Mouse (Mus musculus) limb, embryonic 10.5 days (tissue): ENCODE data around the gene Gpr61. TPM values are rescaled to one million over a fixed set of nuclear protein-coding genes. Genes with fewer than 3 reads are reported as not detected.

Experiments
- DNase-seq: peaks from one replicate; pipeline ENCODE4 v3.0.0-alpha.2; 2017; ENCODE audit warnings: low spot score
- H3K27ac ChIP-seq: fragments of 300-500 bp; sonication (generic); 2 replicates; pipeline ENCODE4 v1.5.1; 2016; ENCODE audit warnings: mild to moderate bottlenecking
- H3K27me3 ChIP-seq: fragments of 300-500 bp; sonication (generic); 2 replicates; pipeline ENCODE4 v1.6.1; 2016; ENCODE audit warnings: low read depth, mild to moderate bottlenecking; ENCODE audit not compliant: poor library complexity, severe bottlenecking
- H3K36me3 ChIP-seq: fragments of 300-500 bp; sonication (generic); 2 replicates; pipeline ENCODE4 v1.6.1; 2016; ENCODE audit warnings: mild to moderate bottlenecking, moderate library complexity
- H3K4me1 ChIP-seq: fragments of 300-500 bp; sonication (generic); 2 replicates; pipeline ENCODE4 v1.6.1; 2016
- H3K4me3 ChIP-seq: fragments of 300-500 bp; sonication (generic); 2 replicates; pipeline ENCODE4 v1.5.1; 2016; ENCODE audit warnings: mild to moderate bottlenecking, moderate library complexity
- H3K9me3 ChIP-seq: fragments of 300-500 bp; sonication (generic); replicated peaks from 2 replicates; pipeline ENCODE4 v1.6.1; 2016; ENCODE audit warnings: mild to moderate bottlenecking
- WGBS: fragments of 180-500 bp; shearing (Covaris S2); methylation state at CpG from one replicate; pipeline ENCODE4 v1.1.7; 2016; 5-methylcytosine and 5-hydroxymethylcytosine counted together
- polyA plus RNA-seq: library from polyadenylated mRNA; unstranded; fragments of >200 nt; fragmentation: Nextera tagmentation; extraction: Ambion mirVana; gene quantifications from 2 replicates; pipeline ENCODE4 v1.2.1, GENCODE M21; 2016

Gene Gpr61
- polyA plus RNA-seq, 1 experiment from 2014 or later = 0.08 TPM

DNA sequence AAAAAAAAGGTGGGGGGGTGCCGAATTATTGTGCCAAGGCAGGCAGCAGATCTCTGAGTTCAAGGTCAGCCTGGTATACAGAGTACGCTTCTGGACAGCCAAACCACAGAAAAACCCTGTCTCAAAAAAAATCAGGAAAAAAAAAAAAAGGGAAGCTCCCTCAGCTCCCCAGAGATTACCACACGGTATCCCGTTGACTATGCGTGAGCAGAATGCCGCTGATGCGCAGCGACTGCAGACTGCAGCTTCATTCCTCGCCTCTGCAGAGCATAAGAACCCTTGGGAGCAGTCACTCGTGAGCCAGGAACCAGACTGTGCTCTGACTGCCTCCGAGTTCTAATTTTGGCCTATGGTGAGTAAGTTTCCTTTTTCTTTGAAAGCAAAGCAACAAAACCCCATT is 20.0 kb downstream of the Gpr61 start:
- Histone ChIP-seq H3K27me3 (no peaks in the 10 kb centered on the region), H3K36me3 (peaks cover 22% of the 10 kb centered on the region), H3K4me3 (no peak overlapping the region), H3K9me3 (no peaks in the 10 kb centered on the region), H3K4me1 (peaks cover 4% of the 10 kb centered on the region; the same call in 1 of the 2 replicates), H3K27ac (no peak overlapping the region)
- DNase-seq = no peak
- WGBS = 91% methylated on average over 11 of the region's 11 CpGs

DNA sequence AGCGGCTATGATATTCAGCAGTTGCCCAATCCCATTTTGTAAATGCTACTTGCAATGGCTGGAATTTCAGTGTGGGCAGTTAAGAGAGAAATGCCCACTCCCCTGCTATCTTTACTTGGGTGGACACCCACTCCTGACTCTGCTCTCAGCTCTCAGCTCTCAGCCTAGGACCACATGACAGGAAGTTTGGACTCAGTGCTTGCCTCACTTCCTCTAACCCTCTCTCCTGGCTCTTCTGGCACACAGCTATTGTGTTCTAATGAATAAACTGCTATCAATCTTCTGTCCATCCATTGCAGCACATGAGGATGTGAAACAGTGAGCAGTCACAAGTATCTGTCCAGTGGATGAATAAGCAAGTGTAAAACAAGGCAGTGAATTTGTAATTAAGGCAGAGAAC is 22.2 kb downstream of the Gpr61 start:
- Histone ChIP-seq H3K4me1 (peaks cover 23% of the 10 kb centered on the region), H3K9me3 (no peaks in the 10 kb centered on the region), H3K4me3 (no peak overlapping the region), H3K36me3 (peaks cover 14% of the 10 kb centered on the region), H3K27me3 (no peaks in the 10 kb centered on the region), H3K27ac (no peak overlapping the region)
- DNase-seq = no peak
- WGBS = 91% methylated on average over 1 of the region's 1 CpGs

DNA sequence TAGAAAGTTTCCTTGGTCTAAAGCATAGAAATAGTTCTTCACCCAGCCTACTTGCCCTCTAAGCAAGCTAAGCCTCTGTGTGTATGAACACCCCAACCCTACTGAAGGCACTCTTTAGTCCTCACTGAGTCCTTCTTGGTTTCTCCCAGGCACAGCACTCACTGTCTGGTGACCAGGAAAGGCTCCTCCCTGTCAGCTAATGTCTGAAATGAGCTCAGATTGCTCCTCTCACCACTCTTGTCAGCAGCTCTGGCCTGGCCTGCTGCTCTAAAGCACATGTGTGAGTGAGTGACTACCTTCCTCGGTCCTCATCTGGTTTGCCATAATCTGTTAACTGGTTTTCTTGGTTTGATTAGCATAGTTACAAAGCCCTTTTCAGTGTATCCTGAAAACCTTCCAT is 22.9 kb downstream of the Gpr61 start:
- Histone ChIP-seq H3K27ac (no peak overlapping the region), H3K4me3 (no peak overlapping the region), H3K36me3 (peaks cover 7% of the 10 kb centered on the region), H3K9me3 (no peaks in the 10 kb centered on the region), H3K4me1 (peaks cover 23% of the 10 kb centered on the region), H3K27me3 (no peaks in the 10 kb centered on the region)
- 79% methylated on average over 1 of the region's 1 CpGs for WGBS
- DNase-seq = no peak

DNA sequence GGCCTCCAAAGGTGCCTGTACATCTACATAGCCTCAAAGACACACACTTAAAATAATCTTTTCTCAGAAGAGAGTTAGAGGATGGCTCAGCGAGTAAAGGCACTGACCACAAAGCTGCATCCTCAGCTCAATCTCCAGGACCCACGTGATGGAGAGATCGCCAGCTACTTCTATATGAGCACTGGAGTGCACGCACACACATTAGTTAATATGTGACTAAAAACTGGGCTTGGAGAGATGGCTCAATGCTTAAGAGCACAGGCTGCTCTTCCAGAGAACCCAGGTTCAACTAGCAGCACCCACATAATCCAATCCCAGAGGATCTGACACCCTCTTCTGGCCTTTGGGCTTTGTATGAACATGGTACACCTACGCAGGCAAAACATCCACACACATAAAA is 23.5 kb downstream of the Gpr61 start:
- Histone ChIP-seq H3K27ac (no peak overlapping the region), H3K4me3 (no peak overlapping the region), H3K9me3 (no peaks in the 10 kb centered on the region), H3K27me3 (no peaks in the 10 kb centered on the region), H3K36me3 (peaks cover 7% of the 10 kb centered on the region; the same call in 1 of the 2 replicates), H3K4me1 (peaks cover 23% of the 10 kb centered on the region)
- WGBS = 92% methylated on average over 5 of the region's 5 CpGs
- DNase-seq = no peak

DNA sequence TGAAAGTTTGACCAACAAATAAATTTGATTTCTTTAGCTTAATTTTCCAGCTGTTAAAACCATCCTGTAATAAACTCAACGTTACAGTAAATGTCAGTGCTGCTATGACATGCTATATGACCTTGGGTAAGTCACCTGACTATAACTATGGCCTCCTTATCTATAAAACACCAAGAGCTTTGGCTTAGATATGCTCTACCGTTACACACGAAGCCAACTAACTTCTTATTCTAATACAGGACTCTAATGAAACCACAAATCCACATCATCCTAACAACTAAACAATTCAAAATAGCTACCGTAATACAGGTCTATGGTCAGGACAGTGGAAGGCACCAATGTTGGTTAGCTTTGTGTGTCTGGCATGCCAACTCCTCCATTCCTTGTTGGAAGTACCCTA is 24.9 kb downstream of the Gpr61 start:
- H3K4me3 ChIP-seq = no peak overlapping the region
- H3K4me1 ChIP-seq = peaks cover 23% of the 10 kb centered on the region
- H3K27ac ChIP-seq = no peak overlapping the region
- 92% methylated on average over 4 of the region's 4 CpGs for WGBS
- DNase-seq = no peak
- no peaks in the 10 kb centered on the region for H3K27me3 ChIP-seq
- no peaks in the 10 kb centered on the region for H3K9me3 ChIP-seq
- 0 out of 2 replicates have a peak, but pooled peaks cover 2% of the 10 kb centered on the region for H3K36me3 ChIP-seq

DNA sequence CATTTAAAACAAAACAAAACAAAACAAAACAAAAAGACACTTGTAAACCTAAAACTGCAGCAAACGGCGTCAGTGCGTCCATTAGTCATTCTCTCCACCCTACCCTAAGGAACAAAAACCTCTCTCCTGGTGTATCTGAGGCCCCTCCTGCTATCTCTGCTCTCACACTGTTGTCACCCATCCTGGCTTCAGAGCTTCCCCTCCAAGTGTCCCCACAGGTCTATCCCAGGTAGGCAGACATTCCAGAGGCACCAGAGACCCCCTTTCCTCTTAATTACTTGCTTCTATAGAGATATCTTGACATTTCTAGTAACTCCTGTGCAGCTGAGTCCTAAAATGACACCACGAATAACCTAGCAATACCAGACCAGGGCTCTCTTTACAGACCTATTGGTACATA is 25.3 kb downstream of the Gpr61 start:
- Histone ChIP-seq H3K9me3 (no peaks in the 10 kb centered on the region), H3K27ac (no peak overlapping the region), H3K4me3 (no peak overlapping the region), H3K27me3 (no peaks in the 10 kb centered on the region), H3K4me1 (peaks cover 23% of the 10 kb centered on the region), H3K36me3 (0 out of 2 replicates have a peak, but pooled peaks cover 2% of the 10 kb centered on the region)
- WGBS = 86% methylated on average over 4 of the region's 4 CpGs
- no peak for DNase-seq

GRCm38 (mm10) chr3:108128520-108128919 is 26.2 kb downstream of the Gpr61 start:
- Histone ChIP-seq H3K4me1 (peaks cover 23% of the 10 kb centered on the region), H3K27me3 (no peaks in the 10 kb centered on the region), H3K36me3 (peaks cover 3% of the 10 kb centered on the region), H3K9me3 (no peaks in the 10 kb centered on the region), H3K27ac (no peak overlapping the region), H3K4me3 (no peak overlapping the region)
- WGBS = 74% methylated on average over 5 of the region's 5 CpGs
- no peak for DNase-seq

DNA sequence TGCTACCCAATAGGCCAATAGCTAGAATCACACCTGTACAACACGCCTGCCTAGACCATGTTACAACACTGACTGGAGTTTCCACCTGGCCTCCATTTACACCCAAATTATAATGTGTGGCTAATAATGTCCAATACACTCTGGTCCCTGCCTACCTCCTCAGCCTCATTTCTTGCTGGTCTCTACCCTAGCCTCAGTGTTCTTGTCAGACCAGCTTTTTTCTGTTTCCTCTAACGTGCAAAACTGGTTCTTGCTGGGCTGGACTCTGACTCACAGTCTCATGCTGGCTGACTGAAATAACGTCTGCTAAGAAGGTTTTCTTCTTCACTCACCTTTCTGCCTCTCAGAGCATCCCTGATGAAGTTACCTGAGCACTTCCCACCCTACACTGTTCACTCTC is 28.4 kb downstream of the Gpr61 start:
- Histone ChIP-seq H3K27me3 (no peaks in the 10 kb centered on the region), H3K27ac (no peak overlapping the region), H3K9me3 (no peaks in the 10 kb centered on the region), H3K36me3 (peaks cover 24% of the 10 kb centered on the region), H3K4me1 (peaks cover 19% of the 10 kb centered on the region), H3K4me3 (no peak overlapping the region)
- 89% methylated on average over 3 of the region's 3 CpGs for WGBS
- no peak for DNase-seq

- Histone ChIP-seq H3K4me3 (no peak overlapping the region), H3K4me1 (peaks cover 13% of the 10 kb centered on the region), H3K27ac (no peak overlapping the region), H3K9me3 (no peaks in the 10 kb centered on the region), H3K36me3 (peaks cover 44% of the 10 kb centered on the region), H3K27me3 (no peaks in the 10 kb centered on the region)
- 65% methylated on average over 1 of the region's 1 CpGs for WGBS
- DNase-seq = no peak
Observed at GRCm38 (mm10) chr3:108124131-108124530, 30.6 kb downstream of the Gpr61 start.

DNA sequence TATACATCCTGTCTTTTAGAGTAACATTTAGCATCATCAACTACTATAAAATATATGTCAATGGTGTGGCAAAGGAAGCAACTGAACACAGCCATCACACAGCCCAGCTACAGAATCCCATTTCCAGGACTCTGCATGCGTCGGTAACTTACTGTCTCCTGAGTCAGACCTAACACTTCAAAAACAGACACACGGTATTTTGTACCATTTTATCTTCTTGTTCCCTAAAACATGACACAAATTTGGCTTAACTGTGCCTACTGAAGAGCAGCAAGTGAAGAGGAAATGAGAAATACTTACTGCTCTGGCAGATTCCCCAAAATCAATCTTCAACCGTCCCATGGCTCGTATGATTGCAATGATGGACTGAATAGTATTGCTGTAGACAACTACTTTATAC is 31.4 kb downstream of the Gpr61 start:
- 97% methylated on average over 5 of the region's 5 CpGs for WGBS
- Histone ChIP-seq H3K36me3 (peaks cover 53% of the 10 kb centered on the region), H3K9me3 (no peaks in the 10 kb centered on the region), H3K4me3 (no peak overlapping the region), H3K27me3 (no peaks in the 10 kb centered on the region), H3K27ac (no peak overlapping the region), H3K4me1 (peaks cover 4% of the 10 kb centered on the region)
- DNase-seq = no peak

GRCm38 (mm10) chr3:108121101-108121500 is 33.6 kb downstream of the Gpr61 start:
- no peaks in the 10 kb centered on the region for H3K27me3 ChIP-seq
- no peaks in the 10 kb centered on the region for H3K4me1 ChIP-seq
- no peak for DNase-seq
- 86% methylated on average over 3 of the region's 3 CpGs for WGBS
- no peak overlapping the region for H3K4me3 ChIP-seq
- no peaks in the 10 kb centered on the region for H3K9me3 ChIP-seq
- H3K27ac ChIP-seq = no peak overlapping the region
- H3K36me3 ChIP-seq = peaks cover 72% of the 10 kb centered on the region

DNA sequence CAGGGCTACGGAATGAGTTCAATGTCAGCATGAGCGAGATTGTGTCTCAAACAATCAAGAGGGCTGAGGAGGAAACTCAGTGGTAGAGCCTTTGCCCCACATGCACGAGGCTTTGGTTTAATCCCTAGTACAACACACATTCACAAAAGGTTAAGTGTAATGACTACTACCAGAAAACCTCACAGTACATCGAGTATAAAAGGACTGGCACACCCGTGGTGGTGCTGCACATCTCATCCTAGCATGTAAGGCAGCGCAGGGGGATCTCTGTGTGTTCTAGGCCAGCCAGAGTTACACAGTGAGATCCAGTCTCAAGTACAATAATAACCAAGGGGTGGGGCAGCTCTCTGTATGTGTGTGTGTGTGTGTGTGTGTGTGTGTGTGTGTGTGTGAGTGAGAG is 37.2 kb downstream of the Gpr61 start:
- Histone ChIP-seq H3K4me3 (no peak overlapping the region), H3K27ac (no peak overlapping the region), H3K4me1 (no peaks in the 10 kb centered on the region), H3K27me3 (no peaks in the 10 kb centered on the region), H3K36me3 (peaks cover 95% of the 10 kb centered on the region), H3K9me3 (no peaks in the 10 kb centered on the region)
- WGBS = 96% methylated on average over 6 of the region's 6 CpGs
- DNase-seq = no peak

DNA sequence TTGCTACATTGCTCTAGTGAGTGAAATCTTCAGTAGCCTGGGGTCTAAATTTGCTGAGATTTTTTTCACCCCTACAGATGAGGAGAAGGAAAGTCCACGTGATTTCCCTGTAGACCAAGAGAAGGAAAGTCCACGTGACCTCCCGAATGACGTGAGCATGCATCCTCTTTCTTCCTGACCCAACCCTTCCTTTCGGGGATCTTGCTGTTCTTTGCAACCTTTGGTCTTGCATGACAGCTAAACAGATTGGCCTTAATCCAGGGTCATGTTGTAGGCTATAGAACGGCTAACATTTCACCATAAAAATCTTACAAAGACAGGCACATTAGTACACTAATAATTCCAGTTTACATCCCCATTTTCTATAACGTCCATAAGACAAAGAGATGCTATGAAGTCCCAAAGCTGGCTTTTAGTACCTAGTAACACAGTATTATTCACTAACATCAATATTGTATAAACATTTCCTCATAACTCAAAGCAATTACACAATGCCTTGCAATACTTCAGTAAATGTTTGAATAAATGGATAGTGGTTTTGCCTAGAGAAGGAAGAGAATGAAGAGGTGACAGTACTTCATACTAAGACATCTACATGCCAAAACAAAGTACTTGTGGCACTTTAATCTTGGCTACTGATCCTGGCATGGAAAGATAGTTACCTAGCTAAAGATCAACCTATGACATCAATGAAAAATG is 40.9 kb downstream of the Gpr61 start:
- Histone ChIP-seq H3K27ac (no peak overlapping the region), H3K4me3 (no peak overlapping the region), H3K9me3 (no peaks in the 10 kb centered on the region), H3K36me3 (peaks cover 97% of the 10 kb centered on the region), H3K4me1 (no peaks in the 10 kb centered on the region), H3K27me3 (no peaks in the 10 kb centered on the region)
- no peak for DNase-seq
- WGBS = 91% methylated on average over 7 of the region's 7 CpGs

- 92% methylated on average over 4 of the region's 4 CpGs for WGBS
- H3K27me3 ChIP-seq = no peaks in the 10 kb centered on the region
Observed at GRCm38 (mm10) chr3:108112666-108113065, 42.0 kb downstream of the Gpr61 start.

More at GRCm38 (mm10) chr3:108112666-108113065, 42.0 kb downstream of the Gpr61 start:
- Histone ChIP-seq H3K27ac (no peak overlapping the region), H3K4me1 (no peaks in the 10 kb centered on the region), H3K36me3 (peaks cover 97% of the 10 kb centered on the region), H3K9me3 (no peaks in the 10 kb centered on the region), H3K4me3 (no peak overlapping the region)
- DNase-seq = no peak
